In the genomic region with DNA sequence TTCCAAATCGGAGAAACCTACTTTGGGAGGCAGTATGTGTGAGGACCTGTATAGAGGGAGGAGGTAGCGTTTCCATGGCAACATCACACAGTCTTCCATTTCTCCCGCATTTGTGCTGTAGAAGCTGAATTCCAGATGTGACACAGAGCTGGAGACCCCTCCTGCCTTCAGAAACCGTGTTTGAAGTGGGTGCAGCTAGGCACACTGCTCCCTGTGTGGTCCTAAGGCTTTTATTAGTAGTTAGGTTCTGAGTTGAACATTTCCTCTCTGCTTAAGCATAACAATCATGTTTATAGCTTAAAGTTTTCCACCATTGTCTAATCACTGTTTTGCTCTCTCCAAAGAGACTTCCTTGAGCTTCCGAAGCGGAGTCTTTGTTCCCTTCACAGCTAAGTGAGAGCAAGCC, we compare ENCODE assay signal across 10 mouse cellular contexts. TPM values are rescaled to one million over a fixed set of nuclear protein-coding genes. Genes with fewer than 3 reads are reported as not detected.
A peak's percentile ranks its signal among the peaks of the same experiment; 100 is the strongest.
DNase-seq lines count a peak whose midpoint lies in the region; ATAC-seq and TF ChIP-seq lines count a peak whose summit lies in the region.
"Had no signal": no experiment of that assay in that cellular context is flagged by ENCODE, and none has a peak within 500 bp of the region (broad histone marks: within the 10 kb centered on the region; RNA-seq: fewer than 3 reads in every experiment).

No protein-coding gene starts in this region.

- H3K27me3 ChIP-seq in hindbrain, embryonic 11.5 days (ENCODE audit: control insufficient read depth, insufficient read depth, low read length) = no peaks in the 10 kb centered on the region
- H3K27me3 ChIP-seq in midbrain, embryonic 11.5 days (ENCODE audit: control insufficient read depth, insufficient read depth, low read length) = peaks cover 2% of the 10 kb centered on the region

- H3K9me3 ChIP-seq in hindbrain, embryonic 11.5 days (ENCODE audit: control insufficient read depth, low read length) = no peaks in the 10 kb centered on the region
- H3K9me3 ChIP-seq in midbrain, embryonic 11.5 days (ENCODE audit: control insufficient read depth, low read length) = no peaks in the 10 kb centered on the region
- H3K9me3 ChIP-seq: megakaryocyte, embryonic 14.5 days had no signal

- H3K9ac ChIP-seq in hindbrain, embryonic 11.5 days (ENCODE audit: low read depth, low read length) = no peak overlapping the region
- no peak overlapping the region for H3K9ac ChIP-seq in midbrain, embryonic 11.5 days (ENCODE audit: low read length)

- ATAC-seq in hindbrain, embryonic 11.5 days (ENCODE audit: low FRiP score) = no peak
- ATAC-seq in midbrain, embryonic 11.5 days (ENCODE audit: low FRiP score) = peak; percentile 49

- no peaks in the 10 kb centered on the region for H3K36me3 ChIP-seq in hindbrain, embryonic 11.5 days (ENCODE audit: control insufficient read depth, insufficient read depth, low read length)
- H3K36me3 ChIP-seq in midbrain, embryonic 11.5 days (ENCODE audit: control insufficient read depth, insufficient read depth, low read length) = no peaks in the 10 kb centered on the region

- H3K27ac ChIP-seq in hindbrain, embryonic 11.5 days (ENCODE audit: low read depth, low read length) = no peak overlapping the region
- 0 out of 2 replicates have a peak overlapping the region, but pooled peaks have one; percentile 2 for H3K27ac ChIP-seq in midbrain, embryonic 11.5 days (ENCODE audit: low read depth, low read length)

- H3K4me2 ChIP-seq in hindbrain, embryonic 11.5 days (replicated peaks; ENCODE audit: low read depth, low read length) = no peak overlapping the region
- H3K4me2 ChIP-seq in midbrain, embryonic 11.5 days = no peak overlapping the region

- TF ChIP-seq CTCF in brain, embryonic 14.5 days (IDR thresholded peaks at IDR 0.05; ENCODE audit: borderline replicate concordance, extremely low read depth, insufficient read depth, insufficient read length) = no peak

- TF ChIP-seq POLR2A in brain, embryonic 14.5 days (IDR thresholded peaks at IDR 0.05; ENCODE audit: borderline replicate concordance, extremely low read depth, insufficient read depth, insufficient read length, poor library complexity, severe bottlenecking) = no peak

- 21% methylated on average over 6 of the region's 6 CpGs for WGBS in hindbrain, embryonic 11.5 days
- 21% methylated on average over 6 of the region's 6 CpGs for WGBS in midbrain, embryonic 11.5 days

- no peak overlapping the region for H3K4me3 ChIP-seq in hindbrain, embryonic 11.5 days (ENCODE audit: low read depth, low read length)
- no peak overlapping the region for H3K4me3 ChIP-seq in midbrain, embryonic 11.5 days (ENCODE audit: low read depth, low read length)
- H3K4me3 ChIP-seq: megakaryocyte, embryonic 14.5 days had no signal

- H3K4me1 ChIP-seq in hindbrain, embryonic 11.5 days (replicated peaks; ENCODE audit: control insufficient read depth, insufficient read depth, low read length) = peaks cover 9% of the 10 kb centered on the region; the same call in 1 of the 2 replicates
- H3K4me1 ChIP-seq in midbrain, embryonic 11.5 days (ENCODE audit: control insufficient read depth, insufficient read depth, low read length) = peaks cover 29% of the 10 kb centered on the region

- peak; percentile 84 for DNase-seq in embryo, embryonic 10 days (ENCODE audit: low spot score)
- DNase-seq in embryo, embryonic 9.5 days (ENCODE audit: extremely low spot score) = no peak
- DNase-seq in brain, embryonic 14.5 days (ENCODE audit: low read depth) = peak; percentile 82
- DNase-seq in hindbrain, embryonic 11.5 days (ENCODE audit: low spot score) = peak; percentile 59
- peak; percentile 95 for DNase-seq in midbrain, embryonic 11.5 days (ENCODE audit: low spot score, missing footprints)
- no peak for DNase-seq in frontal cortex, postnatal 14 days (ENCODE audit: low spot score in 2 of 2)
- DNase-seq in frontal cortex, postnatal 10 days (ENCODE audit: low spot score in 2 of 2) = no peak
- DNase-seq in kidney, adult 8-10 months = no peak
- DNase-seq: kidney, postnatal 36 days had no signal

RNA-seq across cellular contexts. Expression of gene Il17rd, which starts 29.1 kb away (rescaled TPM):
- 4.7 and 7.4 TPM in 2 replicates for polyA plus RNA-seq in brain, embryonic 14.5 days (2012; rRNA removed)
- 5.3 and 5.7 TPM in 2 replicates for polyA plus RNA-seq in hindbrain, embryonic 11.5 days (2014; fragmentation: Nextera tagmentation; extraction: Ambion mirVana)
- polyA plus RNA-seq in midbrain, embryonic 11.5 days (2014; fragmentation: Nextera tagmentation; extraction: Ambion mirVana) = 3.3 and 4.7 TPM in 2 replicates

RNA-seq across cellular contexts. Expression of gene Arhgef3, which starts 46.8 kb away (rescaled TPM):
- polyA plus RNA-seq in brain, embryonic 14.5 days (2012; rRNA removed) = 2.5 and 4.9 TPM in 2 replicates
- 3.5 and 4.4 TPM in 2 replicates for polyA plus RNA-seq in hindbrain, embryonic 11.5 days (2014; fragmentation: Nextera tagmentation; extraction: Ambion mirVana)
- polyA plus RNA-seq in midbrain, embryonic 11.5 days (2014; fragmentation: Nextera tagmentation; extraction: Ambion mirVana) = 2.2 and 2.6 TPM in 2 replicates

Comparison
In these comparisons a context has a peak if more than half of its experiments do, and no peak if none do; other contexts are left out.
1. DNase-seq: peak in embryo, embryonic 10 days (single experiment), brain, embryonic 14.5 days (single experiment), hindbrain, embryonic 11.5 days (single experiment) and midbrain, embryonic 11.5 days (single experiment); none in embryo, embryonic 9.5 days (single experiment), frontal cortex, postnatal 14 days (0 of 2), frontal cortex, postnatal 10 days (0 of 2) and kidney, adult 8-10 months (0 of 2).